Mouse (Mus musculus) spleen, adult 2 months (tissue): ENCODE results near the gene Tnn.

Source experiments
- CTCF ChIP-seq: fragments of 200-500 bp; IDR thresholded peaks from 2 replicates; pipeline ENCODE4 v1.5.1; 2011; ENCODE audit warnings: mild to moderate bottlenecking, inconsistent platforms; ENCODE audit not compliant: insufficient read depth, insufficient read length, insufficient replicate concordance; ENCODE audit errors: extremely low read depth
- POLR2A ChIP-seq: fragments of 200-500 bp; IDR thresholded peaks from 2 replicates; pipeline ENCODE4 v1.6.1; 2011; ENCODE audit warnings: low read depth, low read length, inconsistent platforms

- TF ChIP-seq CTCF (no peak), POLR2A (no peak)
Measured at GRCm38 (mm10) chr1:160176903-160177302, 23.5 kb upstream of the Tnn start.
